Mouse (Mus musculus): Measurements from ENCODE around the gene Rps2. TPM values are rescaled to one million over a fixed set of nuclear protein-coding genes. Genes with fewer than 3 reads are reported as not detected.

Gene Rps2
- total RNA-seq, 2 experiments from 2014 or later, result 2,495 to 4,639 TPM

DNA sequence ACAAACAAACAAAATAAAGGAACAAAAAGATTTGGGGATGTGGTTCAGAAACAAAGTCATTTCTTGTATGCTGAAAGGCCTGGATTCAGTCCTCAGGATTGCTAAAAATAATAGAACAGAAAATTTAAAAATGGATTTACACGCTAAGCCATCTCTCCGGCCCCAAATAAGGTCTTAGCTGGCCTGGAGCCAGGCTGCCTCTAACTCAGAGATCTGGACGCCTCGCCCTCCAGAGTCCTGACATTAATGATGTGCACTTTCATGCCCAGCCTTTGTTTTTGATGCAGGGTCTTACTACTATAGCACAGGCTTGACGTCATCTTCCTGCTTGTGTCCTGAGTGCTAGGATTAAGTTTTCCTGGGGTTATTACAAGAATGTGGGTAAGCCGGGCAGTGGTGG is 11.2 kb downstream of the Rps2 start:
- no peak for ATAC-seq (replicated peaks; ENCODE audit: poor library complexity, severe bottlenecking)

DNA sequence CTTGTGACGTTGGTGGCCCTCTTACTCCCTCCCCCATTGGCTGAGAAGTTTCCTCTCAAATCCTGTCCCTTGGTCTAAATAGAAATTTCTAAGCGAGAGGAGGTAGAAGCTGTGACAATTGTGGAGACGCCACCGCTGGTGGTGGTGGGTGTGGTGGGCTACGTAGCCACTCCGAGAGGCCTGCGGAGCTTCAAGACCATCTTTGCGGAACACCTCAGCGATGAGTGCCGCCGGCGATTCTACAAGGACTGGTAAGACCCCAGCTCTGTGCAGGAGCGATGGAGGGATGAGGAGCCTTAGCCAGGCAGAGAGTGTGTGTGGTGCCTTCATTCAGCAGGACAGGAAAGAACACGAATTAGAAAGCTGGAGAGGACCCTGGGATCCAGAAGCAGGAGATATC is 12.9 kb downstream of the Rps2 start:
- no peak for ATAC-seq (replicated peaks; ENCODE audit: poor library complexity, severe bottlenecking)

DNA sequence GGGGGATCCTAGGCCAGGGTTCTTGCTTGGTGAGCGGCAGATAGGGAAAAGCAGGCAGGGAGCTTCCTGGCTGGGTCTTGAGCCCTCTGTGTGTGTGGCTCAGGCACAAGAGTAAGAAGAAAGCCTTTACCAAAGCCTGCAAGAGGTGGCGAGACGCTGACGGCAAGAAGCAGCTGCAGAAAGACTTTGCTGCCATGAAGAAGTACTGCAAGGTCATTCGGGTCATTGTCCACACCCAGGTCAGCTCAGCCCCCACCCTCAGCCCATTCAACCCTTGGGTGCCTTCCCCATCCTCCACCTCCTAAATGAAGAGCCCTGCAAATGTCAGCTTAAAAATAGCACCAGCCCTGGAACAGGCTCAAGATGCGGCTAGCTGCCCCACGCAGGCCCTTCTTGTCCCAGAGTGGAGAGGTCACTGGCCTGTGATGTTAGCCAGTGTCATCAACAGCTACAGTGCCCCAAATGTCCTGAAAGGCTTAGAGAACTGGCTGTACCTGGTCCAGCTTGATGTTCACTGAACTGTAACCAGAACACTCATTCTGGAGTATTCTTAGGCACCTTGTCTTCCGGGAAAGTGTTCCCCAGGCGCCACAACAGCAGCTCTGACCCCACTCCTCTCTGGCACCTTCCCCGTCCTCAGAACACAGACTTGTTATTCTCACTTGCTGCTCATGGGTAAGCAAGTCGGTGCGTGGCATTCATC is 14.5 kb downstream of the Rps2 start:
- no peak for ATAC-seq (replicated peaks; ENCODE audit: poor library complexity, severe bottlenecking)

DNA sequence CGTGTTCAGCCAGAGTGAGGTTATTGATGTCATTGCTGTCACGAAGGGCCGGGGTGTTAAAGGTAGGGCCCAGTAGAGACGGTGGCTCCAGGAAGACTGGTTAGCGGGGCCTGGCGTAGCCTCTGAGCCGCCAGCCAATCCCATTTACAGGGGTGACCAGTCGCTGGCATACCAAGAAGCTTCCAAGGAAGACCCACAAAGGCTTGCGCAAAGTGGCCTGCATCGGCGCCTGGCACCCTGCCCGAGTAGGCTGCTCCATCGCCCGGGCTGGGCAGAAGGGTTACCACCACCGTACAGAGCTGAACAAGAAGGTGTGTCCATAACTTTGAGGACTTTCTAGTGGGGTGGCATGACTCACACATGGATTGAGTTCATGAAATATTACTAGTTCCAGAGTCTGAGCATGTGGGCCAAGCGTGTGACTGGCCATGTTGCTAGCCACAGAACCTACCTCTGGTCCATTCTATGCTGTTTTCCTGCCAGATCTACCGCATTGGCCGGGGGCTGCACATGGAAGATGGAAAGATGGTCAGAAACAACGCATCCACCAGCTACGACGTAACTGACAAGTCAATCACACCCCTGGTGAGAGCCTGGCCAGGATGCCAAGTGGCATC is 15.6 kb downstream of the Rps2 start:
- no peak for ATAC-seq (replicated peaks; ENCODE audit: poor library complexity, severe bottlenecking)

DNA sequence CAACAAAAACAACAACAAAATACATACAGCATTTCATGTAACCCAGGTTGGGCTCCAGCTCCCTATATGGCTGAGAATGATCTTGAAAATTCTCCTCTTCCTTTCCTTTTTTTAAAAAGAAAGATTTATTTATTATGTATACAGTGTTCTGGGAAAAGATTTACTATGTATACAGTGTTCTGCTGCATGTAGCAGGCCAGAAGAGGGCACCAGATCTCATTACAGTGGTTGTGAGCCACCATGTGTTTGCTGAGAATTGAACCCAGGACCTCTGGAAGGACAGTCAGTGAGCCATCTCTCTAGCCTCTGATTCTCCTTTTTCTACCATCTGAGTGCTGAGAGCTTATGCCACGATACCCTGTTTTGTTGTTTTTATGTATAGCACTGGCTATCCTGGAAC is 16.6 kb downstream of the Rps2 start:
- no peak for ATAC-seq (replicated peaks; ENCODE audit: poor library complexity, severe bottlenecking)

DNA sequence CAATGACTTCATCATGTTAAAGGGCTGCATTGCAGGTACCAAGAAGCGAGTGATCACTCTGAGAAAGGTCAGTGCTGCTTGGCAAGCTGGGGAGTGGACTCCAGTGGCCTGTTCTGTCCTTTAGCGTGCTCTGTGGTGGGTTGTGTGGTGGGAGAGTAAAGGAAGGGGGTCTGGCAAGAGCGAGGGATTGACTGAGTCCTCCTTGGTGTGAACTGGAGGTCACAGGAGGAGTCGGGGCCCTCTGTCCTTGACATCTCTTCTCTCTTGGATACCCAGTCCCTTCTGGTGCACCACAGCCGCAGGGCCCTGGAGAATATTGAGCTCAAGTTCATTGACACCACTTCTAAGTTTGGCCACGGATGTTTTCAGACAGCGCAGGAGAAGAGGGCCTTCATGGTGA is 17.5 kb downstream of the Rps2 start:
- no peak for ATAC-seq (replicated peaks; ENCODE audit: poor library complexity, severe bottlenecking)

DNA sequence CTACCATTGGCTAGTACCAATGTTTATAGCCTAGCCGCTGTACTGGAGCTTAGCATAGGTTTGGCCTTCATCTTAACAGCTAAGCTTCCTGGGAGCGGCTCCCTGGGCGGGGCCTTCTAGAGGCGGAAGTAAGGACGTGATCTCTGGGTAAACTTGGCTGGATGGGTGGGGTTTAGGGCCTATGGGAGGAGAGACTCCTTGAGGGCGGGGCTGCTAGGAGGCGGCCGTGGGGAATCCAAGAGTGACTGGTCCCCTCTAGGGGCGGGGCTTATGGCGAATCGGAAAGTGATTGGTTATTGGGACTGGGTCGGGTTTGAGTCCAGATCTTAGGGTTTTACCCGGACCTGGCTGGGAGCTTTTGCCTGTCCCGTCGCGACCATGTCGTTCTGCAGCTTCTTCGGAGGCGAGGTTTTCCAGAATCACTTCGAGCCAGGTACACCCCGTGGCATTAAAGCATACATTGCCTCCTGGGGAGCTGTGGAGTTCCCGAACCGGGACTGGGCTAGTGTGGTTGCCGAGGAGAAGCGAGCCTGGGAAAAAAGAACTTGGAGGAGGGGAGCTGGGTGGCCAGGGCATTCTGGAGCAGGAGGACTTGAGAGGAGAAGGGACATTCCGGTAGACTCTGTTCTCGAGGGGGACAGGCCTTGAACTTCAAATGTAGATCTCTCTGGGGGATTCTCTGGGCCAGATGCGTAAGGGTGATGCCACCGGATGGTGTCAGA is 18.6 kb downstream of the Rps2 start, which contains the start of gene Msrb1:
Msrb1 (plus strand) TSS at position 313 of the 722 bp plus-strand sequence.
- peak; percentile 79 for ATAC-seq (replicated peaks; ENCODE audit: poor library complexity, severe bottlenecking)

DNA sequence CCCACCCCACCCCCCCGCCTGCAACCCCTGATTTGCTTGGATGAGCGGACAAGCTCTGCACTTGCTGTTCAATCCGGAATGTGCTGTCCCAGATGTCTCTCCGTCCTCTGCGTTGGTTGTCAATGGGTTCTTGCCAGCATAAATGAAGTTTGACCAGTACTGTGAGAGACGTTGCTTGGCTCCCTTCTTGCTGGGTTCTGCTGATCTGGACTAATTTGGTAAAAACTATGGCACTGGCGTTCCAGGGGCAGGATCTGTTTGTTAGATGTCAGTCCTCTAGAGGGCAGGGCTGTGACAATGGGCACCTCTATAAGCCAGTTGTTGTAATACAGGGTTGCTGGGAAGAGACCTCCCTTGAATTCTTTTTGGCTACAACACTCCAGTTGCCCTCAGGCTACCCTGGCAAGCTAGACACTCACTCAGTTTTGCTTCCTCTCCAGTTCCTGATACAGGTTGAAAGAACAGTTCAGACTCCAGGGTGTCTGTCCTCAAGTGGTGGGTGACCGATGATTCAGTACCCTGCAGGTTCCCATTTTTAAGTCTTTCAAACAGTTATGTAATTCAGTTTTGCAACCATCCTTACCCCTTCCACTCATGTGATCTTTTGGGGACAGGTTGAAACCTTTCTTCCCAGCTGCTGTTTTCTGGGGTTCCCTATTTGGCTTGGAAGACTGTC is 19.4 kb downstream of the Rps2 start:
- peak; percentile 64 for ATAC-seq (replicated peaks; ENCODE audit: poor library complexity, severe bottlenecking)

DNA sequence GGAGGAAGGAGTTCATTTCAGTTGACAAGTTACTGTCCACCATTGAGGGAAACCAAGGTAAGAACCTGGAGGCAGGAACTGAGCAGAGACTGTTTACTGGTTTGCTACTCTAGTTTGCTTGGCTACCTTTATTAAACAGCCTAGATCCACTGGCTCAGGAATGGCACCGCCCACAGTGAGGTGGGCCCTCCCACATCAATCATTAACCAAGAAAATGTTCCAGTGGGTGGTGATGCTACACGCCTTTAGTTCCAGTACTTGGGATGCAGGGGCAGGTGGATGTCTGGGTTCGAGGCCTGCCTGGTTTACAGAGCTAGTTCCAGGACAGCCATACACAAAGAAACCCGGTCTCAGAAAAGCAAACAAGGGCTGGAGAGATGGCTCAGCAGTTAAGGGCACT is 20.3 kb downstream of the Rps2 start:
- no peak for ATAC-seq (replicated peaks; ENCODE audit: poor library complexity, severe bottlenecking)

DNA sequence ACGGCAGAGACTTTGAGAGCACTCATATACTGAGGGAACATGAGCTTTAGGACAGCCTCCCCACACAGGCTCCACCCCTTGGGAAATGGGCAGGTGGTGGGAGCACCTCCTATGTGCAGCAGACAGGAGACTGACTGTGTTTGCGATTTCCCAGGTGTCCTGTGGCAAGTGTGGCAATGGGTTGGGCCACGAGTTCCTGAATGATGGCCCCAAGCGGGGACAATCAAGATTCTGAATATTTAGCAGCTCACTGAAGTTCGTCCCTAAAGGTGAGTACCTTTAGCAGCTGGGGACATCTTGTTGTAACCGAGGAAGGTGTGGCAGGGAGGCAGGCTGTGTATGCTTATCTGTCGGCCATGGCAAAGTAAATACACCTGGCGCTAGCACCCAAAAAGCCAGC is 22.0 kb downstream of the Rps2 start:
- ATAC-seq (replicated peaks; ENCODE audit: poor library complexity, severe bottlenecking), result no peak

DNA sequence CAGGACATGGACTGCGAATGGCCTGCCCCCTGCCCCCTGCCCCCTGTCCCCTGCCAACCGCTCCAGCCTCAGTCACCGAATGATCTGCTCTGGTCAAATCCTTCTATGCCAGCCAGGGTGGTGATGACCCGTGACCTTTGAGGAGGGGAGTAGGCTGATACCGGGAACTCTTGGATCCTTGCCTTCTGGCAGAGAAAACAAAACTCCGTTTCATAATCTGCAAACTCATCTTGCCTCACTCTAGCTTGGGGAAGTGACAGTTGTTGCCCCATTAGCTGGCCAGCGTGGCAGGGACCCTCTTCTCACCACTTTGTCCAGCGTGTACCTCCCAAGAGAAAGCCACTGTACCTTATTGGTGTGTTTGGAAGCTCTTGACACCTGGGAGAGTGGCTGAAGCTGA is 24.4 kb downstream of the Rps2 start:
- ATAC-seq (replicated peaks; ENCODE audit: poor library complexity, severe bottlenecking), result peak; percentile 52

DNA sequence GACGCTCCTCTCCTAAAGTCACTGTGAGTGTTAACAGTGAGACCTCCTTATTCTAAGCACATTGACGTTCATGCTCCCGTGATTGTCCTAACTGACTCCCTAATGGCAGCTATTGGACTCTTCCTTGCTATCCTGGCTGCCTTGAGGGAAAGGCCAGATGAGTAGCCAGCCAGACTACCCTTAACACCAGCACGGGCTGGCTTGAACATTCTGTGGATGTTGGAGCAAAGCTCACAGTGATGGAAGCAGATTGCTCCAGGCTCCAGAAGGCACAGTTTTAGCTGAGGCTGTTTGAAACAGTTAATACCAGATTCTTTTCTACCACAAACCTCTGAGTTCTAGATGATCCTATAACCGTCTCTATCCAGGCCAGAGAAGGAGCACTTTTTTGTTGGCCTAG is 26.0 kb downstream of the Rps2 start:
- ATAC-seq (replicated peaks; ENCODE audit: poor library complexity, severe bottlenecking), result no peak

DNA sequence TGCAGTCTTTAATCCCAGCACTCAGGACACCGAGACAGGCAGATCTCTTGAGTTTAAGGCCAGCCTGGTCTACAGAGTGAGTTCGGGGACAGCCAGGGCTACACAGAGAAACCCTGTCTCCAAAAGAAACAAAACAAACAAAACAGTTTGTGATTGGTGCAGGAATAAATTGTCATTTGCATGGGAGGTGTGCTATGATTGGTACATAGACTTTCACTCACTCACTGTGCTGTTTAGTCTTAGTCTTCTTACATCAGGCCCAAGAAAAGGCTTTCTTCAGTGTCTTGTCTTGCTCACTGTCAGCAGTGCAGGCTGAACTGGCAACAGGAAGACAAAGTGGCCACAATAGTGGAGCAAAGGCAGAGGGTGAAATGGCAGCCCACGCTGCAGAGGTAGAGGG is 26.5 kb downstream of the Rps2 start:
- ATAC-seq (replicated peaks; ENCODE audit: poor library complexity, severe bottlenecking), result no peak

DNA sequence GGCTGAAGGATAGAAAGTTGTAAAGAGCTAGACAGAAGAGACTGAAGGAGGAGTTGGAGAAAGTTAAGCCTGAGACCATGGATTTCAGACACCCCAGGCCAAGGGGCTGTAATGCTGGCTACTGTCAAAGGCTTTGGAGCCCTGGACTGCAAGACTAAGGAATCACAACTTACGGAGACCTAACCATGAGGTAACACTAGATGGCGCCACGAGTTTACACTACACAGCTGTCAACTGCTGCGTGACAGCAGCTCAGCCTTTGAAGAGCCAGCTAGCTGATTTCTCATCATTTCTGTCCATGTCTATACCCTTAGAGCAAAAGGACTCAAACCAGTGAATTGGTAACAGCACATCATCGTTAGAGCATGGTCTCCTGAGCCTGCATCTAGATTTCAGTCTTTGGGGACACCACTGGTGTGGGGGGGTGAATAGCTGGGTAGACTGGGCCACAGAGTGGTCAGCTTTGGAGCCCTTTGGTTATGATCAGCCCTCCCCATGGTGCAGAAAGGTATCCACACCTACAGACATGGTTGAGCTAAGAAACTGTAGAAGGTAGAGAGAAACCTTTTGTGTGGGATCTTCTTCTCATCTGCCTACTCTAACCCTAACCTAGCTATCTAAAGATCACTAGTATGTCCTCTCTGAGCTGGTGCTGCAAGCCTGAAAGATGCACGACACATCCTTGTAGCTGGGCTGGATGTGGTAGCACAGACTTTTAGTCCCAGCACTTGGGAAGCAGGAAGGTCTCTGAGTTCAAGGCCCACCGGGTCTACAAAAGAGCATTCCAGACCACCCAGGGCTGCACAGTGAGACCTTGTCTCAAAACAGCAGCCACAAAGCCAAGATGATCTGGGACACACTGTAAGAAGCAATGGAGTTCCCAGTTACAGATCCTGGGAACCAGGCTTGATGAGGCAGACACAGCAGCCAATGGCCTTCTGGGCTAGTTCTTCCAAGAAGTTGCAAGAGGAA is 27.9 kb downstream of the Rps2 start:
- ATAC-seq (replicated peaks; ENCODE audit: poor library complexity, severe bottlenecking), result peak; percentile 78

DNA sequence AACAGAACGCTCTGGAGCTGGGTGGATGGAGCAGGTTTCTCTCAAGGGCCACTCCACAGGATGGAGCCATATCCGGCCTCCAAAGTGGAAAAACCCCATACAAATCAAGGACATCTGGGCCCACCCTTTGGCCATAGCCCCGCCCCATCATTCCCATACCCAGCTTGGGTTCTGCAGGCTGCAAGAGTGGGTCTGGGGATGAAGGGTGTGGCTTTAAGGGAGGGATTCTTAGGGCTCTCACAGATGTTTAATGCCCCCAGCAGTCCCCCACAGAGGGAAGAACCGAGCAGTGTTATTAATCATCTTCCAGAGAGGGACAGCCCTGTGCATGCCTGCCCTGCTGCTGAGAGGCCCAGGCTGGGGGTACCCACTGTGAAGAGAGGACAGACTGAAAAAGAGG is 29.1 kb downstream of the Rps2 start:
- no peak for ATAC-seq (replicated peaks; ENCODE audit: poor library complexity, severe bottlenecking)

DNA sequence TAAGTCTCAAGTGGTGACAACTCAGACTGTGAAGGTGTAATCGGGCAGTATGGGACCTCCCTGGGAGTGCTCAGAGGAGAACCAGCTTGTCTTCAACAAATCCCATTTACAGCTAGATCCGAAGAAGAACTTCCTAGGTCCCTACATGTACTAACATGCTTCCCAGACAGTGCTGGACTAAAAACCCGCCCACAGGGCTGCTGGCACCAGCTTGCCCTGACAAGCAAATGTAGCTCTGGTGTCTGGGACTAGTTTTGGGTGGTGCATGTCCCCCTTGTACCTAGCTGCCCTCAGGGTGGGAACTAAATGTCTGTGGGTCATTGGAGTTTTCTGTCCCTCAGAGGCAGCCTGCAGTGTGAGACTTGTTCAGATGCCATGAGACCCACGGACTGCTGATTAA is 33.6 kb downstream of the Rps2 start:
- ATAC-seq (replicated peaks; ENCODE audit: poor library complexity, severe bottlenecking), result no peak

DNA sequence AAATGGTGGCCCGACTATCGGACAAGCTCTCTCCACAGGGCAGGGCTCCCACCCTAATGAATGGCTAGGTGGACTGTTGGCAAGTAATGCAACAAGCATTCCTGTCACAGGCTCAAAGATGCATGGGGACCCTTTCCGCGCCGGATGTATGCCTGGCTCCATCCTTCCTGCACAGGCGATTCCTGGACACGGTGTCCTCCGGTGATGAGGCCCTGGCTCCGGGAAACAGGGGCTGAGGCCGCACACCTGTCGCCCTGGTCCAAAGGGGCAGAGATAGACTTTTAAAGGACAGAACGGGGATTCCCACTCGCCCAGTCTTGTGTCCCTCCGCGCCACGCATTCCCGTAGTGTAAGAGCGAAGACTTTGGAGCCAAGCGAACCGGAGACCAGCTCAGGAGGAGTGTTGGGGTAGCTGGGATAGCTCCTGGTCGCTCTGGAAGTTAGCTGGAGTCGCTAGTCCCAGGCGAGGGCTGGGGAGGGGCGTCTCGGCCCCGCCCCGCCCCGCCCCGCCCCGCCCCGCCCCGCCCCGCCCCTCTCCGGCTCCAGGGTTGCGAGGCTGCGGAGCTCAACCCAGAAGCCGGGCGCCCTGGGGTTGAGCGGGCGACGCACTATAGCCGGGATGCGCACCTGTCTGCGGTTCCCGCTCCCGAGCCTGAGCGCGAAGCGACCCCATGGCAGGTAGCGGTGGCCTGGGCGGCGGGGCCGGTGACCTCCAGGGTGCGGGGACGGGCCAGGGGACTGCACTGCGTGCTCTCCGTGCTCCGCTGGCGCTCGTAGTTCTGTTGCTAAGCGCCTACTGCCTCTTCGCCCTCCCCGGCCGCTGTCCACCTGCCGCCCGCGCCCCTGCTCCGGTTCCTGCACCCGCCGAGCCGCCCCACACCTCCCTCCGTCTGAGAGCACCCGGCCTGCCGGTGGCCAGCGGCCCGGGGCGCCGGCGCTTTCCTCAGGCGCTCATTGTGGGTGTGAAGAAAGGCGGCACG is 34.8 kb downstream of the Rps2 start, which contains the start of gene Hs3st6:
Hs3st6 (plus strand) TSS at position 574 of the 980 bp plus-strand sequence.
- peak; percentile 47 for ATAC-seq (replicated peaks; ENCODE audit: poor library complexity, severe bottlenecking)

DNA sequence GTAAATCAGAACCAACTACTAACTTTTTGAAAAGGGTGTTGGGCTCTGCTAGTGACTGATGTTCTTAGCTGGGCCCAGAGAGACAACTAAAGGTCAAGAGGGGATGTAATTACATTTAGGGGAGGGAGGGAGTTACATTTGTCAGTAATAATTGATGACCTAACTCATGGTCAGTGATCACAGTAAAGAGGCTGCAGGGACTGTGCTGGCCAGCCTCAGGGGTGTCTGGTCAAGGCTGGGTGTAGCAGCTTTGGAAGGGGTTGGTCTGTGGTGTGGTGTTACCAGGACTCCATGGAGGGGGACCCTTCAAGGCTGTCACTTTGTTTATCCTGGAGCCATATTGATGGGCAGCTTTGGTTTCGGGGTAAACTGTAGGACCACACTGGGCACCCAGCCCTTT is 39.5 kb downstream of the Rps2 start:
- ATAC-seq (replicated peaks; ENCODE audit: poor library complexity, severe bottlenecking), result no peak

DNA sequence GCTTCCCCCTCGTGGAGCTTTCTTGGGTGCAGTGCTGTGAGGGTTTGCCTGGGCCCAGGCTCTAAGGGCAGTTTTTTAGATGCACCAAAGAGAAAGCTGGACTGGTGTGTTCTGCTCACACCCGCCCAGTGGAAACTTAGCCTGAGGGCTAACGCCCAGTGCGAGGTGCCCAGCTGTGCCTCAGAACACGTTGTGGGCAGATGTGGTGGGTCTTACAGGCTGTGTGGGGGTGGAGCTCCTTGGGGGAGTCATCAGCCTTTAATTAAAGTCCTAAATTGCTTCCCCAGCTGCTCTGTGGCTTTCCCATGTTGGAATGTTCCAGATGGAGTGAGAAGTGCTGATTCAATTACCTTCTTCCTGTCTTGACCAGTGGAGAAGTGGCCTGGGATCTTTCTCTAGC is 43.2 kb downstream of the Rps2 start:
- ATAC-seq (replicated peaks; ENCODE audit: poor library complexity, severe bottlenecking), result no peak

Measured in granulocyte monocyte progenitor cell, adult 5-6 weeks (primary cell).